Mouse (Mus musculus) layer of hippocampus, adult 2 months (tissue): ENCODE measurements around the gene Slc30a2. TPM values are rescaled to one million over a fixed set of nuclear protein-coding genes. Genes with fewer than 3 reads are reported as not detected.
"Not testable (repeated sequence)": the region's sequence is repeated elsewhere in the genome, so short reads cannot be mapped to it uniquely, and the experiment has no call there.

Experiments used
- DNase-seq, 2 experiments: peaks; one replicate each; pipeline ENCODE4 v3.0.0; 2022; ENCODE audit warnings: low spot score in 2 of 2
- H3K27ac ChIP-seq: fragments of 200-600 bp; 2 replicates; pipeline ENCODE4 v1.8.1; 2022
- H3K4me3 ChIP-seq: fragments of 200-600 bp; 2 replicates; pipeline ENCODE4 v1.8.1; 2022; ENCODE audit warnings: mild to moderate bottlenecking
- CTCF ChIP-seq: fragments of 200-600 bp; conservative IDR thresholded peaks from 2 replicates; pipeline ENCODE4 v1.8.1; 2022; ENCODE audit warnings: antibody characterized with exemption, mild to moderate bottlenecking, moderate library complexity
- long read RNA-seq, 2 experiments: library from polyadenylated mRNA; stranded (forward); transcript quantifications; one replicate each; pipeline ENCODE4 v2.0.0; 2021; ENCODE audit warnings: borderline mapping rate in 2 of 2
- total RNA-seq, 2 experiments: library from RNA; stranded (reverse); gene quantifications; 2 replicates each; pipeline ENCODE4 v1.2.3; 2021

The Slc30a2 gene
- not detected for total RNA-seq
- long read RNA-seq, experiment 1: 0 reads
- long read RNA-seq, experiment 2: 0 reads

DNA sequence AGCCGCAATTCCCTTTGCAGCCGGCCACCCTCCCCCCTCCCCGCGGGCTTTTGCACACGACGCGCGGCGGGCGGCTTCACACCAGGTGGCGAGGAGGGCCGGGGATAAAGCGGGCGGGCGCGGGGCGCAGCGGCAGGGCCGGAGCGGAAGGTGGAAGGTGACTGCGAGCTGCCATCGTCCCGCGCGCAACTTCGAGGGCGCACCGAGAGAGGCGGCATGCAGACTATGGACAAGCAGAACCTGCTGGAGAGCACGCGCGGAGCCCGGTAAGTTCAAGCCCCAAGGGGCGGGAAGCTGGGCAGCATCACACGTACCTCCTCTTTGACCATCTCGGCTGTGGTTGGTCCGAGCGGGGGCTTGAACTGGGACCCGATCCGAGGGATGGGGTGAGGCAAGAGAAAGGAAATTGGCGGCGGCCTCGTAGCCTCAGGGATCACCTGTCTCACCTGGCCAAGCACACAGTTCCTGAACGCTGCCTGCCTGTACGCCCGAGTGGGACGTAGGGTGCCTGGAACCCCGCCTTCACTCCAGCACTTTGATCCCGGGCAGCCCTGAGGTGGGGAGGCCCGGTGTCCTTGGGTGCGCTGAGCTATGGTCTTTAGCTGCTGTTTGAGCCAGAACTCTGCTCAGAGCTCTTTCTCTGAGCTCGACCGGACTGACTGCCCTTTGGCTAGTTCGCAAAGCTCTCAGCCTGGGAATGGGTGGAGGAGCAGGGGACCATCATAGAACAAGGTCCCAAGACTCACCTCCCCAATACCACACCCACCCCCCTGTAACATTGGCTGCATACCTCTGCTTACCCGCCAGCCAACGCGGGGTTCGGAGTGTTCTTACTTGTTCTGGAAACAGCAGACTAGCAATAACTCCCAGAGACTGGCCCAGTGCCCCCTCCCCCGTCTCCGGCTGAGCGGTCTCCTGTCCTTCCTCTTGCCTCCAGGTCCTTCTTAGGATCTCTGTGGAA lies at the start of gene Slc30a2:
Gene Slc30a2 (plus strand): TSS at position 111 of the 961 bp plus-strand sequence.
- Histone ChIP-seq H3K4me3 (peak within 1 kb of the TSS; percentile 13; the same call in 1 of the 2 replicates), H3K27ac (no peak within 1 kb of the TSS)
- TF ChIP-seq CTCF: no peak
- DNase-seq: no peak

GRCm38 (mm10) chr4:134293692-134294163 lies 49.3 kb upstream of the Slc30a2 start:
- H3K4me3 ChIP-seq: no peak overlapping the region
- no peak overlapping the region for H3K27ac ChIP-seq
- no peak for DNase-seq
- TF ChIP-seq CTCF: no peak

GRCm38 (mm10) chr4:134296096-134296495 lies 46.9 kb upstream of the Slc30a2 start:
- H3K27ac ChIP-seq: not testable (repeated sequence)

GRCm38 (mm10) chr4:134296523-134296922 lies 46.5 kb upstream of the Slc30a2 start:
- no peak; the same call in none of the 2 replicates for TF ChIP-seq CTCF
- H3K4me3 ChIP-seq: no peak overlapping the region

More at GRCm38 (mm10) chr4:134296096-134296495, 46.9 kb upstream of the Slc30a2 start:
- not testable (repeated sequence) for DNase-seq, H3K4me3 ChIP-seq

DNA sequence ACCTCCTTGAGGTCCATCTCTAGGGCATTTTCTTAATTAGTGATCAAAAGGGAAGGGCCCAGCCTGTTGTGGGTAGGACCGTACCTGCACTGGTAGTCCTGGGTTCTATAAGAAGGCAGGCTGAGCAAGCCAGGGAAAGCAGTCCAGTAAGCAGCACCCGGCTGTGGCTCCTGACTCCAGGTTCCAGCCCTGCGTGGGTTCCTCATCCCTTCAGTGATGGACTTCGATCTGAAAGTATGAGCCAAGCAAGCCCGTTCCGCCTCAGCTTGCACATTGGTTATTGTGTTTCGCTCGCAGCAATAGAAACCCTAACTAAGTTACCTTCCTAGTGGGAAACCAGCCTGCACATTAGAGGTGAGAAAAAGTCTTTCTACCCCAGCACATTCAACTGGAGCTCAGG lies 45.6 kb upstream of the Slc30a2 start:
- H3K27ac ChIP-seq: no peak overlapping the region
- no peak for TF ChIP-seq CTCF
- no peak overlapping the region for H3K4me3 ChIP-seq
- no peak for DNase-seq

More at GRCm38 (mm10) chr4:134296523-134296922, 46.5 kb upstream of the Slc30a2 start:
- H3K27ac ChIP-seq: no peak overlapping the region
- DNase-seq: no peak

- H3K4me3 ChIP-seq: no peak overlapping the region
- no peak for TF ChIP-seq CTCF
- no peak overlapping the region for H3K27ac ChIP-seq
- no peak for DNase-seq
Observed at GRCm38 (mm10) chr4:134298626-134299497, 44.1 kb upstream of the Slc30a2 start.

DNA sequence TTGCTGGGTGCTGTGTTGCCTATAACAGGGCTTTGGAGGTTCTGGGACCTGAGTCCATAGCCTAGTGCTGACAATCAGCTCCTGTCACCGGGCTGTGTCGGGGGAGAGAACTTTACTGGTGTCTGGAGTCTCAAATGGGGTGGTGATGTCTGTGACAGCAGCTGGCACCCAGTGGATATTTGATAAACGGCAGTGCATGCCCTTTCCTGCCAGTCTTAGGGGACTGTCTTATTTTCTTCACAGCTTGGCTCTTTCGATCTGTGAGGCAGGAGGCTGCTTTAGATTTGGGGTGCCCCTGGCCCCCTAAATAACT lies 43.5 kb upstream of the Slc30a2 start:
- Histone ChIP-seq H3K27ac (no peak overlapping the region), H3K4me3 (no peak overlapping the region)
- no peak for TF ChIP-seq CTCF
- no peak for DNase-seq

DNA sequence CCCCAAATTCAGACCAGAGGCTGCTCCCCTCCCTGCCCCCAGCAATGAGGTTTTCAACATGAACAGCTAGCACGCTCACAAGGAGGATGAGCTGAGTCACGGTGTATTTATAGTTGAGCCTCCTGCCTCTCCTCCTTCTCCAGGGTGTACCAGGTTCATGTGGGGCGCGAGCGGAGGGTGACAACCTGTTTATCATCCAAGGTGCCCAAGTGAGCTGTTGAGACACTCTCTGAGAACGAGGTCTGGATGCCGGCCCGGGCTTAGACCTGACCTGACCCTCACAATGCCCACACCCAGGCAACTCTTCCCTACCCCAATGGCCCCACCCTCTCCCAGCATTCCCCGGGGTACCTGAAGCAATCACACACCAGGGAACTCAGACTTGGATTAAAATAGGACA lies 42.7 kb upstream of the Slc30a2 start:
- no peak for TF ChIP-seq CTCF
- H3K27ac ChIP-seq: no peak overlapping the region
- peak in 1 of 2 experiments; percentile 26 for DNase-seq
- no peak overlapping the region for H3K4me3 ChIP-seq

- H3K27ac ChIP-seq: no peak overlapping the region
- no peak overlapping the region for H3K4me3 ChIP-seq
- TF ChIP-seq CTCF: no peak
Observed at GRCm38 (mm10) chr4:134302084-134302483, 40.9 kb upstream of the Slc30a2 start.

DNA sequence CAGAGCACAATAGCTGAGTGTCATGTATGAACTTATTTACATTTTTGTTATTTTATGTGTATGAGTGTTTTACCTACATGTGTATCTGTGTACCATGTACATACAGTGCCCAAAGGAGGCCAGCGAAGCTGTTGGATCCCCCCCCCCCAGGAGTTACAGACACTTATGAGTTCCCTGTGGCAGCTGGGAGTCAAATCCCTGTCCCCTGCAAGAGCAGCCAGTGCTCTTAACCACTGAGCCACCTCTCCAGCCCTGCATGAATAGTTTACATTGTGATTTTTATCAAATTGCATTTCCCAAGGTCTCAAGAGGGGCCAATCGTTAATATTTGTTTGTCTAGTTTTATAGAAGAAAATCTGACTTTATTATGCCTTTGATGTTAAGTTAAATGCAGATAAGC lies 36.0 kb upstream of the Slc30a2 start:
- no peak for DNase-seq
- peak overlapping the region; percentile 65; the same call in 1 of the 2 replicates for H3K27ac ChIP-seq
- no peak overlapping the region for H3K4me3 ChIP-seq
- TF ChIP-seq CTCF: no peak

More at GRCm38 (mm10) chr4:134302084-134302483, 40.9 kb upstream of the Slc30a2 start:
- DNase-seq: no peak

DNA sequence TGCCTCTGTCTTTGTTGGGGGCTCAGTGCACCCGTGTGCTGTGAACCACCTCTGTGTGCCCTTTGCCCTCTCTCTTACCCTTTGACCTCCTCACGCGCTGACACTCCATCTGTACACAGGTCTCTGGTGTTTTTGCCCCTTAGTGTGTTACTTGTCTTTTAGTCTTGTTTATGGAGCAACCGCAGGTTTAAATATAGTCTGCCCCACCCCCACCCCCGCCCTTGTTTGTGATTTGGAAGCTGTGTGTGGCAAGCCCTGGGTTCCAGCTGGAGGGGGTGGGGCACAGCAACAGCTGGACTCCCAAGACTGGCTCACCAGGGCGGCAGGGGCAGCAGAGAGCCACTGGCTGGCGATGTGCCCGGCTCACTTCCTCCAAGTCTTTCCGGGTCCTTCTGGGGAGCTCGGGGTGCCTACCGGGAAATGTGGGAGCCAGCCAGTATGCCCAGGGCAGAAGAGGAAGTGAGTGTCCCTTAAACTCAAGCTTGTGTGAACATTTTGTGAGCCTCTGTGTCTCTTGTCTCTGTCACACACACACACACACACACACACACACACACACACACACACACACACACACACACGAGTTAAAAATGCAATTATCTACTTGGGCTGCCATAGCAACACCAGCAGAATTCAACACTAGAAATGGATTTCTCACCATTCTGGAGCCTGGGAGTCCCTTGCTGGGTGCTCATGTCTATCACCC lies 35.5 kb upstream of the Slc30a2 start:
- TF ChIP-seq CTCF: peak; percentile 46
- DNase-seq: peak; percentile 49 to 56
- Histone ChIP-seq H3K27ac (peak overlapping the region; percentile 65), H3K4me3 (peak overlapping the region; percentile 22; the same call in 1 of the 2 replicates)

DNA sequence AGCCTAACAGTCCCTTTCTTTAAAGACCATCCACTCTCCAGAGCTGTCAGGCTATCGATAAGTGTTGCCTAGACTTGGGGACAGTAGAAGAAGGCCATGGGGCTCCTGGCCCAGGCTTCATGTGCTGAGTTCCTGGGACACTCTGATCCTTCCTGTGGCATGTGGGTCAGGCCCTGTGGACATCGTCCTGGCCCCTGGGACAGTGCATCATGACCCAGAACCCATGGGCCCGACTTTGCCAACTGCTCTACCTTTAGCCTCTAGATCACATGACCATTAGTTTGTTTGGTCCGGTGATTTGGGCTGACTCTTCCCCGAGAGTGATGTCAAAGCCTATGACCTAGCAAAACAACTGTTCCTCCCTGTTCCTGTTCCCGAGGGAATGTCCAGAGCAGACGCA lies 32.9 kb upstream of the Slc30a2 start:
- no peak for TF ChIP-seq CTCF
- Histone ChIP-seq H3K4me3 (no peak overlapping the region), H3K27ac (no peak overlapping the region)
- no peak for DNase-seq
